Mouse (Mus musculus) heart, embryonic 15.5 days (tissue): ENCODE data around the gene Tmc4. TPM values are rescaled to one million over a fixed set of nuclear protein-coding genes. Genes with fewer than 3 reads are reported as not detected.
"Not testable (repeated sequence)": the region's sequence is repeated elsewhere in the genome, so short reads cannot be mapped to it uniquely, and the experiment has no call there.

Experiments used
- ATAC-seq: fragments of 200-750 bp; cut with Nextera tagmentation; replicated peaks from 2 replicates; pipeline ENCODE4 v1.8.0; 2017; ENCODE audit warnings: low read depth, moderate TSS enrichment; ENCODE audit not compliant: insufficient number of reproducible peaks, insufficient read depth, low FRiP score
- H3K27ac ChIP-seq: fragments of 300-500 bp; sonication (generic); 2 replicates; pipeline ENCODE4 v1.5.1; 2015; ENCODE audit warnings: mild to moderate bottlenecking, inconsistent platforms
- H3K27me3 ChIP-seq: fragments of 300-500 bp; sonication (generic); 2 replicates; pipeline ENCODE4 v1.6.1; 2015; ENCODE audit warnings: inconsistent platforms
- H3K36me3 ChIP-seq: fragments of 300-500 bp; sonication (generic); 2 replicates; pipeline ENCODE4 v1.6.1; 2015; ENCODE audit warnings: mild to moderate bottlenecking, inconsistent platforms
- H3K4me1 ChIP-seq: fragments of 300-500 bp; sonication (generic); replicated peaks from 2 replicates; pipeline ENCODE4 v1.6.1; 2015; ENCODE audit warnings: inconsistent platforms
- H3K4me2 ChIP-seq: fragments of 300-500 bp; sonication (generic); 2 replicates; pipeline ENCODE4 v1.6.1; 2015; ENCODE audit warnings: inconsistent platforms, mild to moderate bottlenecking, moderate library complexity
- H3K4me3 ChIP-seq: fragments of 300-500 bp; sonication (generic); 2 replicates; pipeline ENCODE4 v1.5.1; 2015; ENCODE audit warnings: mild to moderate bottlenecking, inconsistent platforms
- H3K9ac ChIP-seq: fragments of 300-500 bp; sonication (generic); 2 replicates; pipeline ENCODE4 v1.6.1; 2015; ENCODE audit warnings: mild to moderate bottlenecking, inconsistent platforms
- H3K9me3 ChIP-seq: fragments of 300-500 bp; sonication (generic); replicated peaks from 2 replicates; pipeline ENCODE4 v1.6.1; 2016; ENCODE audit warnings: inconsistent platforms
- WGBS: fragments of 180-500 bp; shearing (Covaris S2); methylation state at CpG from one replicate; pipeline ENCODE4 v1.1.7; 2015; ENCODE audit warnings: mixed read lengths; 5-methylcytosine and 5-hydroxymethylcytosine counted together
- polyA plus RNA-seq: library from polyadenylated mRNA; unstranded; fragments of >200 nt; fragmentation: Nextera tagmentation; extraction: Ambion mirVana; gene quantifications from 2 replicates; pipeline ENCODE4 v1.2.1, GENCODE M21; 2015

Gene Tmc4
- polyA plus RNA-seq, 1 experiment from 2014 or later, result 4.1 TPM

- 7% methylated on average over 7 of the region's 7 CpGs for WGBS
- not testable (repeated sequence) for ATAC-seq, H3K27me3 ChIP-seq, H3K9me3 ChIP-seq
- Histone ChIP-seq H3K36me3 (peaks cover 25% of the 10 kb centered on the region), H3K4me2 (peak overlapping the region; percentile 79), H3K9ac (peak overlapping the region; percentile 76), H3K27ac (peak overlapping the region; percentile 91; the same call in 1 of the 2 replicates), H3K4me1 (peaks cover 18% of the 10 kb centered on the region), H3K4me3 (peak overlapping the region; percentile 79)
Observed at GRCm38 (mm10) chr7:3705461-3705860, 28.1 kb upstream of the Tmc4 start.

GRCm38 (mm10) chr7:3704475-3704874 lies 27.1 kb upstream of the Tmc4 start:
- WGBS, result 0% methylated on average over 20 of the region's 20 CpGs
- peaks cover 34% of the 10 kb centered on the region for H3K36me3 ChIP-seq
- ATAC-seq, result peak; percentile 14; the same call in 1 of the 2 replicates

GRCm38 (mm10) chr7:3703879-3704441 lies 26.6 kb upstream of the Tmc4 start, which contains the start of gene Rps9:
Gene Rps9 (plus strand): TSS chr7:3703993.
- H3K4me1 ChIP-seq, result peaks cover 18% of the 10 kb centered on the region
- no peaks in the 10 kb centered on the region for H3K27me3 ChIP-seq
- peak within 1 kb of the TSS; percentile 76 for H3K9ac ChIP-seq
- H3K36me3 ChIP-seq, result peaks cover 39% of the 10 kb centered on the region
- peak within 1 kb of the TSS; percentile 91 for H3K27ac ChIP-seq
- H3K4me2 ChIP-seq, result peak within 1 kb of the TSS; percentile 79
- no peaks in the 10 kb centered on the region for H3K9me3 ChIP-seq
- peak; percentile 95 for ATAC-seq
- peak within 1 kb of the TSS; percentile 79 for H3K4me3 ChIP-seq
- WGBS, result 2% methylated on average over 42 of the region's 42 CpGs

More at GRCm38 (mm10) chr7:3704475-3704874, 27.1 kb upstream of the Tmc4 start:
- no peaks in the 10 kb centered on the region for H3K9me3 ChIP-seq
- H3K9ac ChIP-seq, result peak overlapping the region; percentile 76
- peak overlapping the region; percentile 91 for H3K27ac ChIP-seq
- H3K4me1 ChIP-seq, result peaks cover 18% of the 10 kb centered on the region
- H3K27me3 ChIP-seq, result no peaks in the 10 kb centered on the region
- H3K4me3 ChIP-seq, result peak overlapping the region; percentile 79
- H3K4me2 ChIP-seq, result peak overlapping the region; percentile 79

- peaks cover 46% of the 10 kb centered on the region for H3K36me3 ChIP-seq
Observed at GRCm38 (mm10) chr7:3703148-3703878, 26.0 kb upstream of the Tmc4 start.

GRCm38 (mm10) chr7:3698471-3698870 lies 21.1 kb upstream of the Tmc4 start:
- H3K36me3 ChIP-seq, result peaks cover 49% of the 10 kb centered on the region
- H3K27me3 ChIP-seq, result no peaks in the 10 kb centered on the region
- no peak for ATAC-seq
- no peak overlapping the region for H3K4me2 ChIP-seq
- H3K4me3 ChIP-seq, result no peak overlapping the region
- H3K4me1 ChIP-seq, result peaks cover 9% of the 10 kb centered on the region
- no peak overlapping the region for H3K9ac ChIP-seq
- WGBS, result 92% methylated on average over 6 of the region's 6 CpGs
- H3K9me3 ChIP-seq, result no peaks in the 10 kb centered on the region
- H3K27ac ChIP-seq, result no peak overlapping the region

More at GRCm38 (mm10) chr7:3703148-3703878, 26.0 kb upstream of the Tmc4 start:
- H3K4me3 ChIP-seq, result peak overlapping the region; percentile 79
- H3K9me3 ChIP-seq, result no peaks in the 10 kb centered on the region
- no peak overlapping the region; the same call in 1 of the 2 replicates for H3K9ac ChIP-seq
- ATAC-seq, result peak; percentile 25; the same call in 1 of the 2 replicates
- H3K4me1 ChIP-seq, result peaks cover 18% of the 10 kb centered on the region
- H3K27ac ChIP-seq, result peak overlapping the region; percentile 91
- H3K4me2 ChIP-seq, result peak overlapping the region; percentile 79
- no peaks in the 10 kb centered on the region for H3K27me3 ChIP-seq
- WGBS, result 18% methylated on average over 6 of the region's 6 CpGs

- not testable (repeated sequence) for H3K9me3 ChIP-seq, ATAC-seq, H3K27me3 ChIP-seq
- Histone ChIP-seq H3K4me1 (peaks cover 21% of the 10 kb centered on the region), H3K27ac (peak overlapping the region; percentile 97), H3K4me3 (peak overlapping the region; percentile 70), H3K4me2 (peak overlapping the region; percentile 94), H3K36me3 (peaks cover 37% of the 10 kb centered on the region), H3K9ac (peak overlapping the region; percentile 94)
- WGBS, result 5% methylated on average over 9 of the region's 9 CpGs
Observed at GRCm38 (mm10) chr7:3694949-3695305, 17.6 kb upstream of the Tmc4 start.

GRCm38 (mm10) chr7:3694076-3694948 lies 17.0 kb upstream of the Tmc4 start:
- WGBS, result under 1% methylated on average over 55 of the region's 55 CpGs
- peak overlapping the region; percentile 94 for H3K4me2 ChIP-seq
- ATAC-seq, result peak; percentile 60
- H3K4me1 ChIP-seq, result peaks cover 21% of the 10 kb centered on the region
- no peaks in the 10 kb centered on the region for H3K27me3 ChIP-seq
- peak overlapping the region; percentile 70 for H3K4me3 ChIP-seq
- peaks cover 32% of the 10 kb centered on the region for H3K36me3 ChIP-seq
- H3K27ac ChIP-seq, result peak overlapping the region; percentile 97
- peak overlapping the region; percentile 94 for H3K9ac ChIP-seq
- H3K9me3 ChIP-seq, result no peaks in the 10 kb centered on the region

- Histone ChIP-seq H3K27me3 (no peaks in the 10 kb centered on the region), H3K9ac (peak overlapping the region; percentile 94), H3K4me3 (peak overlapping the region; percentile 70), H3K4me1 (peaks cover 21% of the 10 kb centered on the region), H3K36me3 (peaks cover 26% of the 10 kb centered on the region), H3K4me2 (peak overlapping the region; percentile 94), H3K27ac (peak overlapping the region; percentile 97), H3K9me3 (no peaks in the 10 kb centered on the region)
- ATAC-seq, result no peak
- WGBS, result under 1% methylated on average over 18 of the region's 18 CpGs
Observed at GRCm38 (mm10) chr7:3693809-3694075, 16.4 kb upstream of the Tmc4 start.

GRCm38 (mm10) chr7:3692987-3693808 lies 15.8 kb upstream of the Tmc4 start, which contains the start of gene Mboat7:
Gene Mboat7 (minus strand): TSS chr7:3693523.
- peak within 1 kb of the TSS; percentile 94 for H3K4me2 ChIP-seq
- no peaks in the 10 kb centered on the region for H3K9me3 ChIP-seq
- peak within 1 kb of the TSS; percentile 70 for H3K4me3 ChIP-seq
- peak within 1 kb of the TSS; percentile 97 for H3K27ac ChIP-seq
- under 1% methylated on average over 55 of the region's 55 CpGs for WGBS
- H3K36me3 ChIP-seq, result peaks cover 21% of the 10 kb centered on the region
- peak; percentile 89 for ATAC-seq
- H3K27me3 ChIP-seq, result no peaks in the 10 kb centered on the region
- H3K9ac ChIP-seq, result peak within 1 kb of the TSS; percentile 94
- H3K4me1 ChIP-seq, result peaks cover 21% of the 10 kb centered on the region

- ATAC-seq, result peak; percentile 40
- peak within 1 kb of the TSS; percentile 94 for H3K4me2 ChIP-seq
- H3K9me3 ChIP-seq, result no peaks in the 10 kb centered on the region
- H3K36me3 ChIP-seq, result peaks cover 15% of the 10 kb centered on the region
- peak within 1 kb of the TSS; percentile 94 for H3K9ac ChIP-seq
- H3K27ac ChIP-seq, result peak within 1 kb of the TSS; percentile 97
- H3K4me3 ChIP-seq, result peak within 1 kb of the TSS; percentile 70
- under 1% methylated on average over 49 of the region's 49 CpGs for WGBS
- H3K27me3 ChIP-seq, result no peaks in the 10 kb centered on the region
- H3K4me1 ChIP-seq, result peaks cover 21% of the 10 kb centered on the region
Observed at GRCm38 (mm10) chr7:3692382-3692986, 15.1 kb upstream of the Tmc4 start, which contains the start of gene Tsen34. Gene Tsen34 (plus strand): TSS chr7:3692863.
